Mouse (Mus musculus) embryonic facial prominence, embryonic 10.5 days (tissue): ENCODE data around the gene Fignl1. TPM values are rescaled to one million over a fixed set of nuclear protein-coding genes. Genes with fewer than 3 reads are reported as not detected.

Experiments used
- DNase-seq: peaks from one replicate; pipeline ENCODE4 v3.0.0-alpha.2; 2017; ENCODE audit warnings: low spot score
- H3K27ac ChIP-seq: fragments of 300-500 bp; sonication (generic); replicated peaks from 2 replicates; pipeline ENCODE4 v1.5.1; 2016; ENCODE audit warnings: mild to moderate bottlenecking
- H3K27me3 ChIP-seq: fragments of 300-500 bp; sonication (generic); replicated peaks from 2 replicates; pipeline ENCODE4 v1.6.1; 2016; ENCODE audit warnings: low read depth, mild to moderate bottlenecking; ENCODE audit not compliant: poor library complexity, severe bottlenecking
- H3K36me3 ChIP-seq: fragments of 300-500 bp; sonication (generic); replicated peaks from 2 replicates; pipeline ENCODE4 v1.6.1; 2016; ENCODE audit warnings: mild to moderate bottlenecking, moderate library complexity
- H3K4me1 ChIP-seq: fragments of 300-500 bp; sonication (generic); 2 replicates; pipeline ENCODE4 v1.6.1; 2016
- H3K4me3 ChIP-seq: fragments of 300-500 bp; sonication (generic); 2 replicates; pipeline ENCODE4 v1.5.1; 2016; ENCODE audit warnings: mild to moderate bottlenecking, moderate library complexity
- H3K9me3 ChIP-seq: fragments of 300-500 bp; sonication (generic); 2 replicates; pipeline ENCODE4 v1.6.1; 2016; ENCODE audit warnings: mild to moderate bottlenecking
- whole genome bisulfite sequencing: fragments of 180-500 bp; shearing (Covaris S2); methylation state at CpG from one replicate; pipeline ENCODE4 v1.1.7; 2016; 5-methylcytosine and 5-hydroxymethylcytosine counted together
- polyA plus RNA-seq: library from polyadenylated mRNA; unstranded; fragments of >200 nt; fragmentation: Nextera tagmentation; extraction: Ambion mirVana; gene quantifications from 2 replicates; pipeline ENCODE4 v1.2.1, GENCODE M21; 2016

The Fignl1 gene
- polyA plus RNA-seq, 1 experiment from 2014 or later, result 105 TPM

GRCm38 (mm10) chr11:11819206-11819605 is 10.4 kb upstream of the Fignl1 start:
- Histone ChIP-seq H3K4me3 (no peak overlapping the region), H3K36me3 (no peaks in the 10 kb centered on the region), H3K27me3 (no peaks in the 10 kb centered on the region), H3K27ac (peak overlapping the region; percentile 36), H3K4me1 (peaks cover 44% of the 10 kb centered on the region), H3K9me3 (no peaks in the 10 kb centered on the region)
- no peak for DNase-seq
- 90% methylated on average over 5 of the region's 5 CpGs for whole genome bisulfite sequencing

GRCm38 (mm10) chr11:11818797-11819196 is 10.0 kb upstream of the Fignl1 start:
- no peak for DNase-seq
- Histone ChIP-seq H3K27ac (peak overlapping the region; percentile 36), H3K4me3 (no peak overlapping the region), H3K9me3 (no peaks in the 10 kb centered on the region), H3K27me3 (no peaks in the 10 kb centered on the region), H3K36me3 (no peaks in the 10 kb centered on the region), H3K4me1 (peaks cover 40% of the 10 kb centered on the region)
- 84% methylated on average over 6 of the region's 6 CpGs for WGBS

GRCm38 (mm10) chr11:11815737-11816136 is 7.0 kb upstream of the Fignl1 start:
- peak overlapping the region; percentile 44 for H3K27ac ChIP-seq
- 69% methylated on average over 3 of the region's 3 CpGs for WGBS

GRCm38 (mm10) chr11:11811906-11812480 is 3.2 kb upstream of the Fignl1 start:
- Histone ChIP-seq H3K4me3 (no peak overlapping the region), H3K9me3 (no peaks in the 10 kb centered on the region), H3K27me3 (no peaks in the 10 kb centered on the region), H3K4me1 (peaks cover 43% of the 10 kb centered on the region), H3K36me3 (no peaks in the 10 kb centered on the region), H3K27ac (peak overlapping the region; percentile 99)
- WGBS, result 25% methylated on average over 9 of the region's 9 CpGs
- peak; percentile 84 for DNase-seq

More at GRCm38 (mm10) chr11:11815737-11816136, 7.0 kb upstream of the Fignl1 start:
- H3K36me3 ChIP-seq, result no peaks in the 10 kb centered on the region
- DNase-seq, result no peak
- H3K27me3 ChIP-seq, result no peaks in the 10 kb centered on the region
- peaks cover 23% of the 10 kb centered on the region for H3K4me1 ChIP-seq
- no peak overlapping the region for H3K4me3 ChIP-seq
- no peaks in the 10 kb centered on the region for H3K9me3 ChIP-seq

- WGBS, result under 1% methylated on average over 11 of the region's 11 CpGs
- Histone ChIP-seq H3K27me3 (no peaks in the 10 kb centered on the region), H3K27ac (peak overlapping the region; percentile 99), H3K4me1 (peaks cover 43% of the 10 kb centered on the region), H3K4me3 (peak overlapping the region; percentile 71), H3K36me3 (peaks cover 18% of the 10 kb centered on the region), H3K9me3 (no peaks in the 10 kb centered on the region)
- peak; percentile 84 for DNase-seq
Measured at GRCm38 (mm10) chr11:11809404-11810175, 828 bp upstream of the Fignl1 start.

GRCm38 (mm10) chr11:11808035-11808819 is 535 bp downstream of the Fignl1 start:
- Histone ChIP-seq H3K27me3 (no peaks in the 10 kb centered on the region), H3K27ac (peak overlapping the region; percentile 99), H3K4me1 (peaks cover 43% of the 10 kb centered on the region), H3K9me3 (no peaks in the 10 kb centered on the region), H3K36me3 (peaks cover 31% of the 10 kb centered on the region), H3K4me3 (peak overlapping the region; percentile 71)
- 14% methylated on average over 25 of the region's 25 CpGs for WGBS
- DNase-seq, result no peak

GRCm38 (mm10) chr11:11805951-11806350 is 2.8 kb downstream of the Fignl1 start:
- Histone ChIP-seq H3K4me3 (no peak overlapping the region), H3K4me1 (peaks cover 31% of the 10 kb centered on the region), H3K9me3 (no peaks in the 10 kb centered on the region), H3K27ac (no peak overlapping the region), H3K27me3 (no peaks in the 10 kb centered on the region), H3K36me3 (peaks cover 54% of the 10 kb centered on the region)
- 96% methylated on average over 4 of the region's 4 CpGs for WGBS
- DNase-seq, result no peak

GRCm38 (mm10) chr11:11804421-11804820 is 4.3 kb downstream of the Fignl1 start:
- Histone ChIP-seq H3K4me3 (no peak overlapping the region), H3K4me1 (peaks cover 16% of the 10 kb centered on the region), H3K27me3 (no peaks in the 10 kb centered on the region), H3K27ac (no peak overlapping the region), H3K36me3 (peaks cover 69% of the 10 kb centered on the region), H3K9me3 (no peaks in the 10 kb centered on the region)
- DNase-seq, result no peak
- WGBS, result 89% methylated on average over 5 of the region's 5 CpGs

GRCm38 (mm10) chr11:11801067-11801466 is 7.7 kb downstream of the Fignl1 start:
- H3K36me3 ChIP-seq, result peaks cover 100% of the 10 kb centered on the region
- no peaks in the 10 kb centered on the region for H3K27me3 ChIP-seq
- no peak overlapping the region for H3K27ac ChIP-seq
- no peak for DNase-seq
- H3K9me3 ChIP-seq, result no peaks in the 10 kb centered on the region
- no peaks in the 10 kb centered on the region for H3K4me1 ChIP-seq
- 95% methylated on average over 9 of the region's 9 CpGs for WGBS
- no peak overlapping the region for H3K4me3 ChIP-seq

GRCm38 (mm10) chr11:11800304-11800703 is 8.5 kb downstream of the Fignl1 start:
- Histone ChIP-seq H3K4me3 (no peak overlapping the region), H3K27me3 (no peaks in the 10 kb centered on the region), H3K36me3 (peaks cover 98% of the 10 kb centered on the region), H3K27ac (no peak overlapping the region), H3K4me1 (no peaks in the 10 kb centered on the region), H3K9me3 (no peaks in the 10 kb centered on the region)
- no peak for DNase-seq
- WGBS, result 94% methylated on average over 3 of the region's 3 CpGs

- WGBS, result 98% methylated on average over 1 of the region's 1 CpGs
- Histone ChIP-seq H3K4me1 (no peaks in the 10 kb centered on the region), H3K36me3 (peaks cover 82% of the 10 kb centered on the region)
Measured at GRCm38 (mm10) chr11:11798690-11799089, 10.1 kb downstream of the Fignl1 start.

GRCm38 (mm10) chr11:11794626-11795025 is 14.1 kb downstream of the Fignl1 start:
- H3K27ac ChIP-seq, result no peak overlapping the region
- no peak for DNase-seq
- no peaks in the 10 kb centered on the region for H3K27me3 ChIP-seq
- no peaks in the 10 kb centered on the region for H3K9me3 ChIP-seq
- no peak overlapping the region for H3K4me3 ChIP-seq
- peaks cover 41% of the 10 kb centered on the region for H3K36me3 ChIP-seq
- 91% methylated on average over 1 of the region's 1 CpGs for WGBS
- H3K4me1 ChIP-seq, result no peaks in the 10 kb centered on the region

More at GRCm38 (mm10) chr11:11798690-11799089, 10.1 kb downstream of the Fignl1 start:
- H3K27me3 ChIP-seq, result no peaks in the 10 kb centered on the region
- no peaks in the 10 kb centered on the region for H3K9me3 ChIP-seq
- no peak overlapping the region for H3K4me3 ChIP-seq
- DNase-seq, result no peak
- no peak overlapping the region for H3K27ac ChIP-seq
